Mouse (Mus musculus) ovary, adult 2 months (tissue): ENCODE measurements around the gene Rhox2f. TPM values are rescaled to one million over a fixed set of nuclear protein-coding genes. Genes with fewer than 3 reads are reported as not detected.

Experiments used
- polyA plus RNA-seq: library from polyadenylated mRNA; depleted of rRNA; stranded (reverse); fragments of >200 nt; gene quantifications from 2 replicates; pipeline ENCODE4 v1.2.3, GENCODE M21; 2012; rRNA removed

The Rhox2f gene
- polyA plus RNA-seq = not detected in 2 replicates

GRCm38 (mm10) chrX:37571105-37571504, at the start of gene Rhox2f:
Rhox2f (plus strand) TSS chrX:37571405.

GRCm38 (mm10) chrX:37530152-37530551, 41.1 kb upstream of the Rhox2f start, which contains the start of gene Rhox2e:
Rhox2e (plus strand) TSS chrX:37530452.

GRCm38 (mm10) chrX:37541719-37542118, 29.5 kb upstream of the Rhox2f start, which contains the start of gene Rhox3e:
Rhox3e (plus strand) TSS chrX:37542019.

GRCm38 (mm10) chrX:37557112-37557511, 14.1 kb upstream of the Rhox2f start, which contains the start of gene Rhox4e:
Rhox4e (plus strand) TSS chrX:37557412.

GRCm38 (mm10) chrX:37580692-37581091, 9.5 kb downstream of the Rhox2f start, which contains the start of gene Rhox3f:
Rhox3f (plus strand) TSS chrX:37580992.

GRCm38 (mm10) chrX:37607604-37608003, 36.4 kb downstream of the Rhox2f start, which contains the start of gene Rhox4f:
Rhox4f (minus strand) TSS chrX:37607704.

Other genes starting within 250 kb of the Rhox2f start
- not detected in 2 replicates for gene Rhox3a2, start 191.4 kb upstream of the Rhox2f start, polyA plus RNA-seq
- gene Rhox4a2, start 180.6 kb upstream of the Rhox2f start, polyA plus RNA-seq = not detected in 2 replicates
- gene Rhox2b, start 159.3 kb upstream of the Rhox2f start, polyA plus RNA-seq = not detected in 2 replicates
- gene Rhox4b, start 138.9 kb upstream of the Rhox2f start, polyA plus RNA-seq = not detected in 2 replicates
- not detected in 2 replicates for gene Rhox2c, start 117.7 kb upstream of the Rhox2f start, polyA plus RNA-seq
- gene Rhox3c, start 112.8 kb upstream of the Rhox2f start, polyA plus RNA-seq = not detected in 2 replicates
- not detected in 2 replicates for gene Rhox4c, start 91.1 kb upstream of the Rhox2f start, polyA plus RNA-seq
- not detected in 2 replicates for gene Rhox2d, start 78.0 kb upstream of the Rhox2f start, polyA plus RNA-seq
- gene Rhox4d, start 57.0 kb upstream of the Rhox2f start, polyA plus RNA-seq = not detected in 2 replicates
- gene Rhox2e, start 41.0 kb upstream of the Rhox2f start, polyA plus RNA-seq = not detected in 2 replicates
- not detected in 2 replicates for gene Rhox3e, start 29.4 kb upstream of the Rhox2f start, polyA plus RNA-seq
- gene Rhox4e, start 14.0 kb upstream of the Rhox2f start, polyA plus RNA-seq = not detected in 2 replicates
- gene Rhox3f, start 9.6 kb downstream of the Rhox2f start, polyA plus RNA-seq = not detected in 2 replicates
- gene Rhox4f, start 36.3 kb downstream of the Rhox2f start, polyA plus RNA-seq = not detected in 2 replicates
- gene Rhox3g, start 57.2 kb downstream of the Rhox2f start, polyA plus RNA-seq = not detected in 2 replicates
- not detected in 2 replicates for gene Rhox2g, start 72.1 kb downstream of the Rhox2f start, polyA plus RNA-seq
- not detected in 2 replicates for gene Rhox4g, start 79.9 kb downstream of the Rhox2f start, polyA plus RNA-seq
- gene Rhox3h, start 97.4 kb downstream of the Rhox2f start, polyA plus RNA-seq = not detected in 2 replicates
- not detected in 2 replicates for gene Rhox2h, start 101.9 kb downstream of the Rhox2f start, polyA plus RNA-seq
- gene Rhox5, start 233.4 kb downstream of the Rhox2f start, polyA plus RNA-seq = not detected in 2 replicates